Mouse (Mus musculus) common myeloid progenitor, adult 5-6 weeks (primary cell): ENCODE measurements around the gene Psma4. TPM values are rescaled to one million over a fixed set of nuclear protein-coding genes. Genes with fewer than 3 reads are reported as not detected.
"Not testable (repeated sequence)": the region's sequence is repeated elsewhere in the genome, so short reads cannot be mapped to it uniquely, and the experiment has no call there.

Experiments used
- ATAC-seq: replicated peaks from 2 replicates; pipeline ENCODE4 v1.8.0; 2016; ENCODE audit warnings: low read depth, mild to moderate bottlenecking, moderate TSS enrichment, inconsistent platforms; ENCODE audit not compliant: poor library complexity, severe bottlenecking
- total RNA-seq: library from RNA; stranded (forward); fragments of 200-1000, 187-1606 nt; gene quantifications from 2 replicates; pipeline ENCODE4 v1.2.3, GENCODE M21; 2017

The Psma4 gene
- 350 and 399 TPM in 2 replicates for total RNA-seq

DNA sequence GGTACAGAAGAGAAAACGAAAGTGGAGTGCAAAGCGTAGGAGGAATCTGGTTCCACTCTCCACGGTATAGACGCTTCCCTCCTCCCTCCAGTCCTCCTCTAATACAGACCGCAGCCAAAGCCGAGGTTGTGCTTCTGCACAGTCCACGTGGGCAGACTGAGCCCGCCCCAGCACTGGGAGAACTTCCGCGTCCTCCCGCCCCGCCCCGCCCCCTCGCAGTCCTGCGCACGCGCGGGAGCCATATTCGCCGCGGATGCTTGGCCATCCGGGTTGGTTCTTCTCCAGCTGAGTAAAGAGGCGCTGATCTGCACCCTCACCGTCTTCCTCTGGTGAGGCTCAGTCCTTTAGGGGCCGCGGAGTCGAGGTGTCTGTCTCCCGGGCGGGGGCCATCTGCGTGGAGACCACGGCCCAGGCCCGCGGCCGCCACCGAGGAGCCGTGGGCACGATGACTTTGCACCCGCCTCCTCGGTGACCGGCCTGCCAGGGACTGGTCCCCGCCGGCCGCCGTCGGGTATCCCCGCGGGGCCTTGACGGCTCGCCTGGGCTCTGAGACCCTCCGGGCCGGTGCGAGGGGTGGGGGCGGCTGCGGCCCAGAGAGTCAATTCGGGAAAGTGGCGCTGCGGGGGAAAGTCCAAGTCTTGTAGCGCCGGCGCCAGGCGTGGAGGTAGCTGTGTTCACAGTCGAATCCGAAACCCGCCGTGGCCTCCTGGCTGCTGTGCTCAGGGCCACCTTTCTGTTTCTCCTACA lies at the start of gene Psma4, which contains the start of gene AY074887:
Gene Psma4, plus strand, starts transcription at position 216 of the 747 bp plus-strand sequence.
Gene AY074887, minus strand, starts transcription at position 424 of the 747 bp plus-strand sequence.
- ATAC-seq: peak; percentile 99

DNA sequence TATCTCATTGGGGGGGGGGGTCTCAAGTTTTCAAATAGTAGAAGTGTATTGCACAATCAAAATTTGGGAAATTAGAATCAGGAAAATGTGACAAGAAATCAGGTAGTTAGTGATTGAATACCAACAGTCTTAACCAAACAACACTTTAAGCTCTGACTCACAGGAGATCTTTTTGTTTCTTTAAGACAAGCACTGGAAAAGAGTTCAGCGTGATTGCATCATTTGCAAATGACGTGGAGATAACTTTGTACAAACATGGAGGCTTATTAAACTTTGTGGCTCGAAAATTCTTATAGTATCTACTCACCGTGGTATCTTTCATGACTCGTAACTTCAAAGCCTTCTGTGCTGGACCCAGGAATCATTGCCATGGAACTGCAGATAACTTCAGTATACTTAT lies 41.1 kb upstream of the Psma4 start:
- no peak for ATAC-seq

- ATAC-seq: no peak
Observed at GRCm38 (mm10) chr9:54915576-54915975, 35.0 kb upstream of the Psma4 start.

GRCm38 (mm10) chr9:54916401-54916800 lies 34.2 kb upstream of the Psma4 start:
- no peak for ATAC-seq

GRCm38 (mm10) chr9:54917010-54917677 lies 33.4 kb upstream of the Psma4 start, which contains the start of gene Hykk:
Hykk (plus strand) TSS chr9:54917283.
- ATAC-seq: peak; percentile 96

DNA sequence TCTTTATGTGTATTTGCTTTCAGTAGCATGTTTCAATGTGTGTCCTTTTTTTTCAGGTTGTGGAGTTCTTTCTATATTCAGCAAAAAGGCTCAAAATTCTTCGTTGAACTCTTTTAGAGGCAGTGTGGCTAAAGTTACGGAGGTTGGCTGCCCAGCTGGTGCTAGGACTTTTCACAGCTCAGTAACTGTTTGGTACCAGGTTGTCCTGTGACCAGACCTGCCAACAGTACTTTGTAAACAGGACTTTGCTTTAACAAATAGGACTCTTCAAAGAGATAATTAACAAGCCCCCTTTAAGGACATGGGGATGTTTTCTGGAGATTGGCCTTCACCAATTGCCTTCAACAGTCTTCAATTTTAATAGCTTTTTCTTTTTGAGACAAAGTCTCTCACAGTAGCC lies 32.4 kb upstream of the Psma4 start:
- no peak for ATAC-seq

- ATAC-seq: no peak
Observed at GRCm38 (mm10) chr9:54918781-54919180, 31.8 kb upstream of the Psma4 start.

DNA sequence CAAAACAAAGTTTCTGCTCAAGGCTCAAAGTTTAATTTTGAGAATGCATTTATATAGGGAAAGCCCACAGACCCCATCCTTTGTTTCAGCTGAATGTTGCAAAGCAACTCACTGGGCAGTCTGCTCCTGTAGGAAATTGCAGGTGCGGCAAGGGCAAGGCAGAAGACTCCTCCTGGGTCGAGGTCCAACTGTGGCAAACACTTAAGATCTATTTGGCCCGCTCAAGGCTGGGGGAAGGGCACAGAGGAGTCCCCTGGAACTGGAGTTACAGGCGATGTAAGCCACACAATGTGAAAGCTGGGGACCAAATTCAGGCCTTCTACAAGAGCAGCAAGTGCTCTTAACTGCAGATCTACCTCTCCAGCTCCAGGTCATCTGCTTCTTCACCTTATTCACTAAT lies 30.6 kb upstream of the Psma4 start:
- no peak for ATAC-seq

- ATAC-seq: no peak
Observed at GRCm38 (mm10) chr9:54930741-54931140, 19.8 kb upstream of the Psma4 start.

- no peak for ATAC-seq
Observed at GRCm38 (mm10) chr9:54931765-54932164, 18.8 kb upstream of the Psma4 start.

DNA sequence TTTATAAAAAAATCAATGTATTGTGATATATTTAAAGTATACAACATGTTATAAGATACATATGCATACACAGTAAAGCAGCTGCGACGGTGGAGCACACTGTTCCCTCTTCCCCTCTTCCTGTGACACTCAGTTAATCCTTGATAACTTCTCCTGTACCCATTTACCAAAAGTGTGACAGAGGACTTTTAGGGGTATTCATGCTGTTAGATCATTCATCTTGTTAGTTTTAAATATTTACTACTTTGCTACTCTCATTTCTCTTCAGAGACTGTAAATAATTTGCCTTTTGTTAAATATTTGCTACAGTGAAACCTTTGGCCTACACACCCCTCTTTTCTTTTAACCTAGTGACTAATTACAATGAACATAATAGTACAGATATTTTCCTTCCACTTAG lies 18.2 kb upstream of the Psma4 start:
- no peak for ATAC-seq

DNA sequence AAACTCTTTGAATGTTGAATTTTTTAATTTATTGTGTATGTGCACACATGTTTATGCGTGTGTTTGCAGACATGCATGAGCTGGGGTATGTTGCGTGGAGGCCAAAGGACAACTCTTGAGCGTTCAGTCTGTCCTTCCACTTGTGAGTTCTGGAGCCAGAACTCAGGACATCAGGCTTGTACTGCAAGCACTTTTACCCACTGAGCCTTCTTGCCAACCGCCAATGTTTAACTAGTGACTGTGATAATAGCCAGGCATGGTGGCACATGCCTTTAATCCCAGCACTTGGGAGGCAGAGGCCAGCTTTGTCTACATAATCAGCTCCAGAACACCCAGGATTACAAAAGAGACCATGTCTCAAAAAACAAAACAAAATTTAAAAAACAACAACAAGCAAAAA lies 8.5 kb upstream of the Psma4 start:
- ATAC-seq: no peak

DNA sequence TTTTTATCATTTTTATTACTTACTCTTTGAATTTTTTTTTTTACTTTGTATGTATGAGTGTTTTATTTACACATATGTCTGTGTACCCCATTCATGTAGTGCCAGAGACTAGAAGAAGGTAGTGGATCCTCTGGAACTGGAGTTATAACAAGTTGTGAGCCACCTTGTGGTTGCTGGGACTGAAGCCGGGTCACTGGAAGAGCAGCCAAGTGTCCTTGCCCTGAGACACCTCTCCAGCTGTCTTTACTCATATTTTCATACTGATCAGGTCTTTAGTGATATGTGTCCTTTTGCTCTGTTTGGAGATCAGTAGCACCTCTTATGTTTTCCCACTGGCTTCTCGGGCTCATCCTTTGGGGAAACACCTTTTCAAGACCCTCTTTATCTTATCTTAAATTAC lies 6.1 kb upstream of the Psma4 start:
- no peak for ATAC-seq

- ATAC-seq: no peak
Observed at GRCm38 (mm10) chr9:54946256-54946655, 4.3 kb upstream of the Psma4 start.

GRCm38 (mm10) chr9:54949465-54949864 lies 1.1 kb upstream of the Psma4 start:
- no peak for ATAC-seq

DNA sequence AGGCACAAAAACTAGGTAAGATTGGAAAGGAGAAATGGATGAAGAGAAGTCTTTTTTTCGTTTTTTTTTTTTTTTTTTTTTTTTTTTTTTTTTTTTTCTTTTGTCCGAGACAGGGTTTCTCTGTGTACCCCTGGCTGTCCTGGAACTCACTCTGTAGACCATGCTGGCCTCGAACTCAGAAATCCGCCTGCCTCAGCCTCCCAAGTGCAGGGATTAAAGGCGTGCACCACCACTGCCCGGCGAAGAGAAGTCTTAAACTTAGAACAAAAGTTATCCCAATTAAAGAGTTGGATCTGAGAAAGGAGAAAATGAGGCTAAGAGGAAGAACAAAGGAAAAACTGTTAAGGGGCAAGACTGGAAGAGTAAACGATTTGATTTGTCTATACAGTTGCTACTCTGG lies 428 bp upstream of the Psma4 start:
- not testable (repeated sequence) for ATAC-seq

DNA sequence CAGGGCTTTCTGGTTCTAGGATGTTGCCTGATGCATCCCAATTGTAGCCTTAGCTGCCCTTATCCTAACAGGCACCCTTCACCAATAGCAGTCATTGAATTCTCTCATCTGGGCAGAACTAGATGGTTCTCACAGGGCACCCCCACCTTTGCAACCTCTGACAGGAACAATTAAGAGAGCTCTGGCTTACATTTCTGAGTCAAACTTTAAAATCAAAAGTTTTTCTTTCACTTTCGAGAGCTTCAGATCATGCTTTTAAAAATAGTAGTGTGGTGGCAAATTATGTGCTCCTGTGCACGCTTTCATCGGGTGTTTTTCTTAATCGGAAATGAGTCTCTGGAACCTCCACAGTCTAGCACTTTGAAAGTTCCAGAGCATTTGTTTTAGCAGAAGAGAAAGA lies 10.5 kb downstream of the Psma4 start:
- ATAC-seq: no peak

- no peak for ATAC-seq
Observed at GRCm38 (mm10) chr9:54963669-54964068, 13.1 kb downstream of the Psma4 start.

DNA sequence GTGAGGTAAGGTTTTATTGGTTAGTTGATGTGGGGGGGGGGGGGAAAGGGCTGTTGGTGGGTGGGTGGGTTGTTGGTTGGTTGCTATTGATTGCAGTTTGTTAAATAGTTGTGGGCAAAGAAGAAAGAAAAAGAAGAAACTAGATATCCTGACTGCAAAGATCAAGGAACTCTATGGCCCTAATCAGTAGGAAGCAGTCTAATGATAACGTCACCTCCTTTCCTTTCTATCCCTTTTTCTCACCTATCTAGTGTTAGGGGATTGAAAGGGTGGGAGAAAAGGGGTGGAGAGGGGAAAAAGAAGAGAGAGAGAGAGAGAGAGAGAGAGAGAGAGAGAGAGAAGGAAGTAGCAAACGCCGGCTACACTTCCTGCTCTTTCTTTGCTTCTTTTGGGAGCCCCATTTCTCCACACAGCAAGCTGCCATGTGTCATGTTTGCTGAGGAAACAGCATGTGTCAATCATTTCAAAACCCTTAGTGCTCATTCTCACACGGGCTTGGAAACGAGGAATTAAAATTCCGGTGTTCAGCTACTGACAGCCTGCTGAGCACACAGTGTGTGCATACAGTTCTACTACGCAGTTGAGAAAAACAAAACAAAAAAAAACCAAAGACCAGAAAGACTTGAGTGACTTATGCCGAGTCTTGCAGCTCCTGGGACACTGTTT lies 19.5 kb downstream of the Psma4 start:
- ATAC-seq: no peak

- ATAC-seq: no peak
Observed at GRCm38 (mm10) chr9:54980674-54981073, 30.1 kb downstream of the Psma4 start, which contains the start of gene Chrna5. Chrna5 (plus strand) TSS chr9:54980880.
